Mouse (Mus musculus) embryonic stem cell, embryonic (primary cell): ENCODE data around the gene Mapk8ip1.

Source experiments
- CTCF ChIA-PET, 4 experiments: fragments of 300-600 bp in 2 of 4; fragments of 350-600 bp in 2 of 4; sonication (Branson Sonifier 250); formaldehyde crosslinking; loops; one replicate each; lab custom pipeline; 2022; ENCODE audit warnings: inconsistent platforms in 2 of 4; lab: Charles Lee
- POLR2A ChIA-PET, 4 experiments: fragments of 300-600 bp in 2 of 4; fragments of 350-600 bp in 2 of 4; sonication (Branson Sonifier 250); formaldehyde crosslinking; loops; one replicate each; lab custom pipeline; 2022; ENCODE audit warnings: antibody characterized with exemption in 4 of 4, inconsistent platforms in 1 of 4; lab: Charles Lee

Gene Mapk8ip1

DNA sequence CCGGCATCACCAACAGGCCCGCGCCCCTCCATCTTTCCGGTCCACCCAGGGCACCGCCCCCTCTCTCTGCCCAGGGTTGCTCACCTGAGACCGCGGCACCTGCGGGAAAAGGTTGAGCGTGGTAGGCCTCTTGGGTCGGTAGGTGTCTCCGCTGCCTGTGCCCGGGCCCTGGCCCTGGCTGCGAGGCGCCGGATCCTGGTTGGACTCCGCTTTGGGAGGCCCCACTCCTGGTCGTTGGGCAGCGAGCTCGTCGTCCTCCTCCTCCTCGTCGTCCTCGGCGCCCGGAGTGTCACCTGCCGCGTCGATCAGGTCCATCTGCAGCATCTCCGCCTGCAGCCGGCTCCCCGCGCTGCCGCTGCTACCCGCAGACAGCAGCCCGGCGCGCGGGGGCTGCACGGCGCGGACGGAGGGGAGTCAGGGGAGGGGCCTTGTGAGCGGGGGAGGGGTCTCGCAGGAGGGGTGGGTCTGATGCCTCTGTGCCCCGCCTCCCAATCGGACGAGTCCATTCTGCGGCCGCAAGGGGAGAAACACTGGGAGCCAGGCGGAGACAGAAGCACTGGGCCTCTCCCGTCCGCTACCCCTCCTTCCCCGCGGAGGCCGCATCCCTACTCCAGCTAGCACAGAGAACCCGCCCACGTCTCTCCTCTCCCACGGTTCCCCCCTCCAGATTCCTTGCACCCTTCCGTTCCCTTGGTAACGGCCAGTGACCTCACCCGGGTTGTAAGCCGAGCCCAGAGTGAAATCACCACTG lies 12.0 kb downstream of the Mapk8ip1 start:
- ChIA-PET POLR2A (interaction anchor here in 3 of 4 experiments (0.6 to 5.4 kb wide), 10 partner anchors 11 to 39 kb away, joined by 3 to 41 read pairs (median 7); partner anchors contain the start of genes Large2 (in 2 of the 3), Pex16 (in 2 of the 3) and Mapk8ip1 (in 1 of the 3)), CTCF (no interaction called here)

DNA sequence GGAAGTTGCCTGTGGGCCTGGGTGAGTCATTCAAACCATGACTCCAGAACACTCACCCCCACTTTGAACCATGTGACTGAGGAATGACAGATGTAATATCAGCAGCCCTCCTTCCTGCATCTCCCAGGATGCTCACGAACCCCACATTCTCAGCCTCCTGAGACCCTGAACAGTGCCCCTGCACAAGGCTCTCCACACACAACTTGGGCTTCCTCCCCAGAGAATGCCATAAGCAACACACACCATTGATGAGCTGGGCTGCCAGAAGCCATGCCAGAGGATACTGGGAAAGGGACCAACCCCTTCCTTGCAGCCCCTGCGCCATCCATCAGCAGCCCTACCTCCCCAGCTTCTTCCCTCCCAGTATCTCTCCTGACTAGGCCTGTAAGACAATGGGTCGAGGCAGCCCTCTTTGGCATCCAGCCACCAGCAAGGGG lies 13.0 kb downstream of the Mapk8ip1 start:
- ChIA-PET CTCF (no interaction called here), POLR2A (interaction anchor here in 3 of 4 experiments (0.6 to 5.4 kb wide), 7 partner anchors 12 to 877 kb away, joined by 3 to 41 read pairs (median 7); partner anchors contain the start of genes Large2 (in 2 of the 3) and Pex16 (in 2 of the 3))

DNA sequence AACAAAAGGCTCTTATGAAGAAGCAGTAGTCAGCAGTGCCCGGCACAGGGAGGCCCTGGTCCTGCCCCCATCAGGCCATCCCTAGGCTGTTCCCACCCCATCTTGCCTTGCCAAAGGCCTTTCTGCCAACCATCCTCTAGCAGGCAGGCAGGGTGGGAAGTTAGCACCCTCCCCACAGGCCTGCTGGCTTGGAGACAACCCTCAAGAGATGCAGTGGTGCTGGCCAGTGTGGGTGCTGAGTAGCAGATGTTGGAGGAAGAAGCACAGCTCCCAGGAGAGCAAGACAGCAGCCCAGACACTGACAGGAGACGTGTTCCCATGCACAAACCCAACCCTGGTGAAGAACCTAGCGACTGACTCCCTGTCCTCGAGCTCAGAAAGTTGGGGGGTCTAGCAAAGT lies 13.4 kb downstream of the Mapk8ip1 start:
- ChIA-PET CTCF (no interaction called here), POLR2A (interaction anchor here in 2 of 4 experiments (0.6 to 5.4 kb wide), 5 partner anchors 12 to 877 kb away, joined by 3 to 41 read pairs (median 7); partner anchors contain the start of genes Large2 (in 2 of the 2) and Pex16 (in 2 of the 2))

DNA sequence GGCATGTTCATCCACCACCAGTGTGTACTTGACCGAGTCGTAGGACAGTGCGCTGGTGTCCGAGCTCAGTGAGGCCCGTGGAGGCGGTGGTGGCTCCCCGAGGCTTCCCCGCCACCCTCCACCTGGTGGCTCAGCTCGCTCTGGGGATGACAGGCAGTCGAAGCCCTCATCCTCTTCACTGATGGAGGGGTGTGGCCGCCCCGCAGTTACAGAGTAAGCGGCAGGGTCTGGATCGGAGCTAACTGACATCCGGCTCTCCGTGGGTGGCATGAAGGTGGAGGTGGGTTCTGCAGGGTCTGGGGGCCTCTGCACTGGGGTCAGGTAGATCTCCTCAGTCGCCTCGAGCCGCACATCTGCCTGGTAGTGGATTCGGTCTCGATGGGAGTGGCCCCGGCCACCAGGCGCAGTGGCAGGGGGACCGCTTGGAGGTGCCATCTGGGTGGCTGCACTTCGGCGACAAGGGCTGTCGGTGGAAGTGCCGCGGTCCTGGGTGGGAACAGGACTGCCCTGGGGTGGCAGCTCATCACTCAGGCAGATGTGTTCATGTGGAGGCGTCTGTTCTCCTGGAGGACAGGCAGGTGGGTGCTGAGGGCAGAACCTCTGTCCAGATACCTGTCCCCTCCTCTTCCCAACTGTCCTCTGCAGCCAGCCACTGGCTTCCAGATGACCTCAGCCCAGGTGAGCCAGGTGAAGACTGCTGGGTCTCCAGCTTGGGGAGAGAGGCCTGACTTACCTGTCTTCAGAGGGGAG lies 14.1 kb downstream of the Mapk8ip1 start:
- ChIA-PET CTCF (interaction anchor here in 1 of 4 experiments (0.7 to 1.1 kb wide), 3 partner anchors 11 to 401 kb away, joined by 3 to 4 read pairs (median 3); no protein-coding TSS in a partner anchor), POLR2A (interaction anchor here (0.6 to 5.4 kb wide), 9 partner anchors 11 to 38 kb away, joined by 3 to 41 read pairs (median 7); partner anchors contain the start of genes Large2 (in 3 of the 4) and Pex16 (in 3 of the 4))

DNA sequence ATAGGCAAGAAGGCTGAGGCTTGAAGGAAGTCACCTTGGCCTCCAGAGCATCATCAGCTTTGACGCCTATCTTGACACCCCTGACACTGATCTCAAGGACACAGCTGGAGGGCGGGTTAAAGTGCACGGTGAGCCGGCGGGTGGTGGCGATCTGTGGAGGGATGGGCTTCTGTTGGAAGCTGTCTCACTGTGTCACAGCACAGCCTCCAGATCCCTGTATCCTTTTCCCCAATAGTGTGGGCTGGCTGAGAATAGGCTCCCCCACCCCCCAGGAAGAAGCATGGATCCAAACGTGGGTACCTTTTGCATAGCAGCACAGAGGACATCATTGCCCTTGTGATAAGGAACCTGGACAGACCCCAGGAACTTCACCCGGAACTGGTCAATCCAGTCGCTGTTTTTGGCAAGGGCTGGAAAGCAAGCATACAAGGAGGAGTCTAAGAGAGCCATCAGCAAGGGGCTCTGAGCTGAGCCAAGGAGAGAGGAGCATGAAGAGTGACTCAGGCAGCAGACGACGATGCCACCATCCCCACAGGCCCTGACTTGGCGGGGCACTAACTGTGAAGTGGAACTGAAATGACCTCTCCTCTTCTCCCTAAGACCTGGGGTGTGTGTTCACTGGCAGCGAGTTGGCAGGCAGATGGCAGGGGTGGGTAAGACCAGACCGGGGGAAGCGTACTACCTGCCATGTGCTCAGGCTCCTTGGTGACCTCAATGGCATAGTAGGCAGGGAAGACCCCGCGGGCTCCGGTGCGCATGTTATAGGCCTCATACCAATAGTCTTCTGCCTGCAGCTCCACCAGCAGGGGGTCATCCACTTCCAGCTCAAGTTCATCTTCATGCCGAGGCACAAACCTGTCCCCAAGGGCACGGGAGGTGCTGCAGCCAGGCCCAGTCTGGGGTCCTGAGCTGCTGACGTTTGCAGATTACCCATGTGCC lies 15.7 kb downstream of the Mapk8ip1 start:
- ChIA-PET POLR2A (interaction anchor here in 3 of 4 experiments (0.7 to 5.4 kb wide), 11 partner anchors 10 to 51 kb away, joined by 3 to 41 read pairs (median 4); partner anchors contain the start of genes Large2 (in 3 of the 3) and Pex16 (in 3 of the 3)), CTCF (interaction anchor here in 1 of 4 experiments (0.8 kb wide), 1 partner anchor 9 kb away, joined by 3 read pairs; no protein-coding TSS in a partner anchor)

DNA sequence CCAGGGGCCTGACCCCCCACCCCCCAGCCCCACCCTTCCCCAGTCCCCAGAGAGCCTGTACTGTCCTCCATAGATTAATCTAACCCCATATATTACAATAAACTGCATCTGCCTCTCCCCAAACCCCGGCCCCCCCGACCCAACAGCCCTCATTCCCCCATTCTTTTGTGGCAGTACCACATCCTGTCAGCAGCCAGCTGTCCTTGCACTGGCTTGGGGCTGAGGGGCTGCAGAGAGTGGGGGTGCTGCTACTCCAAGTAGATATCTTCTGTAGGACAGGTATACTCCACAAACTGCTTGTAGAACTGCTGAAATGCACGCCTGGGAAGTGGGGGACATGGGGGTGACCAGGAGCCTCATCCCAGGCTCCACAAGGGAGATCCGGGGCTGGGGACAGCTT lies 17.0 kb downstream of the Mapk8ip1 start:
- ChIA-PET CTCF (no interaction called here), POLR2A (interaction anchor here in 3 of 4 experiments (1.0 to 5.2 kb wide), 5 partner anchors 9 to 41 kb away, joined by 3 to 41 read pairs (median 4); partner anchors contain the start of genes Large2 (in 2 of the 3), Pex16 (in 2 of the 3) and Mapk8ip1 (in 1 of the 3))

DNA sequence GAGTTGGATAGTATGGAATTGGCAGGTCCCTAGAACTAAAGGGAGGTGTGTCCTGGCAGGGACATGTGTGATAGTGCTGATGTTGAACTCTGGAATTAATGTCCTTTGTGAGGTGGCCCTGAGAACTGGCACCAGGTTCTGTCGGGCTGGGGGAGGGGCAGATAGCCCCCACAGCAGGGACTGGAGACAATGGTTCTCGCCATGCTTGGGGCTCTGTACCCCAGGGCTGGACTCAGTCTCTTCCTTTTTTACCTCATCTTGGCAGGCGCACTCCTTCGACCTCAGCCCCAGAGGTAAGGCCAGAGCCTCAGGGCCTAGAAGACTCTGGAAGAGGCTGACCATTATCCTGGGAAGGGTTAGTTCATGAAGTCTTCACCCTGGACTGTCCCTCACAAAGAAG lies 18.3 kb downstream of the Mapk8ip1 start:
- ChIA-PET POLR2A (interaction anchor here in 3 of 4 experiments (0.6 to 1.3 kb wide), 3 partner anchors 7 to 798 kb away, joined by 3 to 4 read pairs (median 4); no protein-coding TSS in a partner anchor), CTCF (no interaction called here)

DNA sequence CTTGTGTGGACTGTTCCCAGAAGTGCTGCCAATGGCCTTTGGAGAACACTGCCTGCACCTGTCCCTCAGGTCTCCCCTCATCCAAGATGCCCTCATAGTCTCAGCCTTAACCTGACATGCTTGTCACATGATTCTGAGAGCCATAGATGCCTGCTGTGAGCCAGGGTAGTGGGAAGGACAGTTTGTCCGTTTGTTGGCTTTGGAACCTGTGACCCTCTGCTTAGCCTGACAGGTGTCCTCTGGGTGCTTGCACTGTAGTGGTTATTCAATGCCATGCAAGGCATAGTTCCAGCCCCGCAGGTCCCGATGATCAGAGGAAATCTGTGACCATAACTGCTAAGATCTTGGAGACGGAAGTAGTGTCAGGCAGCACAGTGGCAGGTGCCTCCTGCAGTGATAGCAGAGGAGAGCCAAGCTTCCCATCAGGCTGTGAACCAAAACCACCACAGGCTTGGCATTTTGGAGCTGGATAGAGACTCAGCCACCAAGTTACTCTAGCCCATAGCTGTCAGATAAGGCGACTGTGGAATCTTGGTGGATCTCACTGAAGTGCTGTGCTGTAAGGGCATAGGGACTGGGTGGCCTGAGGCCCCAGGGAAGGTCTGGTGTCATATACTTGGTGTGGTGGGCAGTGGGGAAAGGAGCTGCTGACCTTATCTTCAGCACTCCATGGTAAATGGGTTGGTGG lies 19.0 kb downstream of the Mapk8ip1 start, which contains the start of gene 1700029I15Rik:
Gene 1700029I15Rik, plus strand, starts transcription at position 638 of the 688 bp plus-strand sequence.
- ChIA-PET POLR2A (interaction anchor here in 2 of 4 experiments (0.6 kb wide), 3 partner anchors 95 to 1843 kb away, joined by 3 to 4 read pairs (median 3); no protein-coding TSS in a partner anchor), CTCF (no interaction called here)

DNA sequence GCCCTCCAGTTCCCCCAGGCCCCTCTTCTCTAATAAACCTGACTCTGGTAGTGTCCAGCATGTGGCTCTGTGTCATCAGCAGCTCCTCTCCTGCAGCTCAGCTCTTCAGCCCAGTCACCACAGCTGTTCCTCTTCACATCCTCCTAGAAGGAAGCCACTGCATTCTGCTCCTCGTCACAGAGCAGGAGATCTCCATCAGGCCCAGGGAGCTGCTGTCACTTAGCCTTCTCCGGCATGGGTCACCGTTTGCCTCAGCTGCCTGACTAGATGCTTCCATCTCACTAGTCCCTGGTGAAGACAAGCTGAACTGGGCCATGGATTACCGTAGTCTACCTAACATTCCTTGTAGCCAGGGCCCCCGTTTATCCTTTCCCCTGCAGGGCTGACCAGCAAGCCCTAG lies 19.9 kb downstream of the Mapk8ip1 start:
- ChIA-PET POLR2A (interaction anchor here in 2 of 4 experiments (0.7 to 1.6 kb wide), 2 partner anchors 11 to 383 kb away, joined by 3 to 4 read pairs; no protein-coding TSS in a partner anchor), CTCF (no interaction called here)

DNA sequence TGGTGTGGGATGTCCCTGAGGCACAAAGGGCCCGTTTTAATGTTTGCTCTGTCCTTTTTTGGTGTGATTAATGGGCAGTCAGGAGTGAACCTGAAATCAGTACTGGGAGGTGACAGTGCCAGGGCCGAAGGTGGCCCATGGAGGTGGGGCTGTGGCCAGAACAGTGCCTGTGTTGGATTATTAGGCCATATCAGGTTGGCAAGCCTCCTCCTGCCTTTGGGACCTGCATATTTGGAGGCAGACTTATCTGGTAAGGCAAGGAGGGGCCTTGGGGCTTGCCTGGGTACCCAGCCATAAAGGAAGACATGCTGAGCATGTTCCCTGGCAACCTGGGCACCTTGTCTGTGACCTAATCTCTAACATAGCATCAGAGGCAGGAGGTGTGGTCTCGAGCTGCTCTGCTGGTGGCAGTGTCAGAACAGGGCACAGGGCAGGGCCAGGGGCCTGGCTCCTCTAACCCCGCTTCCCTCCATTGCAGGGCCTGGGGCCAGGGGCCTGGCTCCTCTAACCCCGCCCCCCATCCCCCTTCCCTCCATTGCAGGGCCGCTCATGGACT lies 20.5 kb downstream of the Mapk8ip1 start:
- ChIA-PET POLR2A (interaction anchor here in 2 of 4 experiments (0.7 to 1.6 kb wide), 2 partner anchors 10 to 382 kb away, joined by 3 to 4 read pairs; no protein-coding TSS in a partner anchor), CTCF (interaction anchor here in 1 of 4 experiments (0.6 kb wide), 1 partner anchor 19 kb away, joined by 4 read pairs; no protein-coding TSS in a partner anchor)

DNA sequence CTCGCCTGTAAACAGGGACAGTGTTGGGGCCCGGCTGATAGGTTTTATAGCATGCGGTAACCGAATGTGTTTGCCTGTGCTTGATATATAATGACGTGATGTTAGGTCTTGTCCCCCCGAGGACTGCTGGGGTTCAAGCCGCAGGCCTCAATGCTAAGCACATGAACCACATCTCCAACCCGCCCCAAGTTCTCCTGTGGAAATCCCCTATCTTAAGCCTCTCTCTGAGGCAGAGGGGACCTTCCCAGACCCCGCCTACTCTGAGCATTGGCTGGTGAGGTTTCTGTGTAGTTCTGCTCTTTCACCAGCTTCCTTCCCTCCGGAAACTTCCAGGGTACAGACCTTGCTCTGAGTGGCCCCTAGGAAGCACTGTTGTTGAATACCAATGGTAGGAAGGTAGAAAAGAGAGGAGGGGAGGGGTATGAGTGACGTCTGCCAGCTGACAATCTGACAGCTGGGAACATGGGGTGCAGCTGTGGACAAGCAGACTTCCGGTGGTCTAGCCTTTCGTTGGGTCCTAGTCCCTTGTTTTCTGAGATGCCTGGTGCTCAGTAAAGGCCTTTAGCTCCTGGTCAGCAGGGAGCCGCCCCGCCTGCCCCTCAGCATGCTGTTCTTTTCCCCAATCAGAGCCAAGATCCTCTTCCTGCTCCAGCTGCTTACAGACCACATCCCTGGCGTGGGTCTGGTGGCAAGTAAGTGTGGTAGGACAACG lies 21.1 kb downstream of the Mapk8ip1 start:
- CTCF ChIA-PET: interaction anchor here in 1 of 4 experiments (0.6 kb wide), 1 partner anchor 20 kb away, joined by 4 read pairs; no protein-coding TSS in a partner anchor
- POLR2A ChIA-PET: interaction anchor here in 1 of 4 experiments (1.6 kb wide), 1 partner anchor 9 kb away, joined by 4 read pairs; no protein-coding TSS in a partner anchor

DNA sequence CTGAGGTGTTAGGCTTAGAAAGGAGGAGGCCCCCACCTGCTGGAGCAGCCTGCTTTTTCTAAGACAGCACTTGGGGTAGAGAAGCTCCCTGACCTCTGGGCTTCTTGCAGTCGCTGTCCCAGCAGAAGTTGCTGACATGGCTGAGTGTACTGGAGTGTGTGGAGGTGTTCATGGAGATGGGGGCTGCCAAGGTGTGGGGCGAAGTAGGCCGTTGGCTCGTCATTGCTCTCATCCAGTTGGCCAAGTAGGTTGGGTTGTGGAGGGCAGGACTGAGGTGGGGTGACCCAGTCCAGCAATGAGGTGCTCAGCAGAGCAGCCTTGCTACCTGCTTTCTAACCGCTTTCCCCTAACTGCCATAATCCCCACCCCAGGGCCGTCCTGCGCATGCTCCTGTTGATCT lies 23.7 kb downstream of the Mapk8ip1 start:
- CTCF ChIA-PET: interaction anchor here in 1 of 4 experiments (0.9 kb wide), 1 partner anchor 10 kb away, joined by 3 read pairs; no protein-coding TSS in a partner anchor

DNA sequence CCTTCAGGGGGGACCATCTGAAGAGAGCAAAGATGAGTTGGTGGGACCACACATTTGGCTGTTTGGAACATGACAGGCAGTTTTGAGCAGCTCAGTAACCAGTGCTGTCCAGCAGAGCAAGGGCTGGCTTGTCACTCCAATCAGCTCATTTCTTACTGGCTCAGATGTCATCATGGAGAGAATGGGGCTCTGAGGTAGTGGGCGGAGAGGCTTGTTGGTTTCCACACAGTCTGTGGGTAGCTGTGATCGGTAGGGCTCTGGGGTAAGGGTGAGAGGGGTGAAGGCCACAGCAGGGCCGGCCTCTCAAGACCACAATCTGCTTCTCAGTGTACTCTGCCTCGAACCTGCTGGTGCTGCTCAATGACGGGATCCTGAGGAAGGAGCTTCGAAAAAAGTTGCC lies 24.8 kb downstream of the Mapk8ip1 start:
- CTCF ChIA-PET: interaction anchor here in 1 of 4 experiments (0.6 to 1.1 kb wide), 3 partner anchors 10 to 804 kb away, joined by 3 to 4 read pairs (median 3); no protein-coding TSS in a partner anchor
- POLR2A ChIA-PET: interaction anchor here in 3 of 4 experiments (0.5 to 13.4 kb wide), 20 partner anchors 10 to 1782 kb away, joined by 3 to 178 read pairs (median 8); partner anchors contain the start of genes Cry2 (in 1 of the 3), Hsd17b12 (in 1 of the 3) and Mapk8ip1 (in 1 of the 3)

More for the DNA sequence above, 23.7 kb downstream of the Mapk8ip1 start:
- POLR2A ChIA-PET: interaction anchor here in 3 of 4 experiments (0.6 to 13.4 kb wide), 6 partner anchors 11 to 93 kb away, joined by 3 to 178 read pairs (median 4); partner anchors contain the start of gene Cry2 (in 1 of the 3)

DNA sequence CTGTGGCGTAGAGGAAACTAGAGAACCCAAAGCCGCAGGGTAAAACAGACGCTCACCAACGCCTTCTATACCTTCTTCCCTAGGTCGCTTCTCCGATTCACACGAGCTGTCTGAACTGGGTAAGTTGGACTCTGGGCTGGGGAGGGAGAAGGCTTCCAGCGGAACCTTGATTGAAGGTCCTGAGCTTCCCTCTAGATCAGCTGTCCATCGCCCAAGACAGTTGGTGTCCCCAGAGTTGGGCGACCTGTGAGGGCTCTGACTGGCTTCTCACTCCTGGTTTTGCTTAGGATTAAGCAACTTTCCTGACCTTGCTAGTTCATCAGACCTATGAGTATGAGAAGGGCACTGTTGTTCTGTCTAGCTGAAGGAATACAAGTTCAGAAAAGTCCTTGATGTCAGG lies 25.3 kb downstream of the Mapk8ip1 start:
- CTCF ChIA-PET: interaction anchor here in 1 of 4 experiments (1.1 to 1.4 kb wide), 4 partner anchors 11 to 431 kb away, joined by 3 to 7 read pairs (median 3); no protein-coding TSS in a partner anchor
- POLR2A ChIA-PET: interaction anchor here in 3 of 4 experiments (0.6 to 13.4 kb wide), 40 partner anchors 8 to 1782 kb away, joined by 3 to 178 read pairs (median 5); partner anchors contain the start of genes Cry2 (in 2 of the 3), Mapk8ip1 (in 2 of the 3), Ambra1 (in 1 of the 3) and Ckap5 (in 1 of the 3)
